Mouse (Mus musculus) mouse embryonic stem cell (cell line): ENCODE measurements around the gene Ifi47.

ENCODE experiments used
- in situ Hi-C, 2 experiments: fragments of 300-500 bp; cut with MboI; formaldehyde crosslinking; loops; 1 replicate in 1 of 2; 3 replicates in 1 of 2; pipeline ENCODE4 v1.14.3; 2019 to 2020; ENCODE audit warnings: low sequenced_read_pairs in 2 of 2, low pct_unique_long_range_greater_than_20kb in 1 of 2, mixed read lengths in 1 of 2; ENCODE audit not compliant: unreplicated experiment in 1 of 2

Gene Ifi47

GRCm38 (mm10) chr11:49086858-49087361 lies 10.5 kb downstream of the Ifi47 start:
- in situ Hi-C loops: loop anchor here in 1 of 2 experiments (25.0 kb wide), 1 partner anchor 200 kb away; no protein-coding TSS in a partner anchor

GRCm38 (mm10) chr11:49087830-49088616 lies 11.6 kb downstream of the Ifi47 start:
- in situ Hi-C loops: loop anchor here in 1 of 2 experiments (25.0 kb wide), 1 partner anchor 201 kb away; no protein-coding TSS in a partner anchor

GRCm38 (mm10) chr11:49088990-49089652 lies 12.7 kb downstream of the Ifi47 start:
- in situ Hi-C loops: loop anchor here in 1 of 2 experiments (25.0 kb wide), 1 partner anchor 202 kb away; no protein-coding TSS in a partner anchor

- in situ Hi-C loops: loop anchor here (10.0 to 25.0 kb wide), 2 partner anchors 203 to 305 kb away; no protein-coding TSS in a partner anchor
Observed at GRCm38 (mm10) chr11:49089735-49090507, 13.5 kb downstream of the Ifi47 start.

GRCm38 (mm10) chr11:49090551-49090950 lies 14.2 kb downstream of the Ifi47 start:
- in situ Hi-C loops: loop anchor here (10.0 to 25.0 kb wide), 2 partner anchors 203 to 306 kb away; no protein-coding TSS in a partner anchor

GRCm38 (mm10) chr11:49091171-49091570 lies 14.8 kb downstream of the Ifi47 start:
- in situ Hi-C loops: loop anchor here (10.0 to 25.0 kb wide), 2 partner anchors 204 to 306 kb away; no protein-coding TSS in a partner anchor

GRCm38 (mm10) chr11:49092053-49092586 lies 15.7 kb downstream of the Ifi47 start:
- in situ Hi-C loops: loop anchor here (10.0 to 25.0 kb wide), 2 partner anchors 205 to 307 kb away; no protein-coding TSS in a partner anchor

GRCm38 (mm10) chr11:49092786-49093185 lies 16.4 kb downstream of the Ifi47 start:
- in situ Hi-C loops: loop anchor here (10.0 to 25.0 kb wide), 2 partner anchors 205 to 308 kb away; no protein-coding TSS in a partner anchor

- in situ Hi-C loops: loop anchor here (10.0 to 25.0 kb wide), 2 partner anchors 207 to 309 kb away; no protein-coding TSS in a partner anchor
Observed at GRCm38 (mm10) chr11:49093861-49094660, 17.7 kb downstream of the Ifi47 start.

GRCm38 (mm10) chr11:49095367-49095766 lies 19.0 kb downstream of the Ifi47 start:
- in situ Hi-C loops: loop anchor here (5.0 to 25.0 kb wide), 3 partner anchors 208 to 311 kb away; no protein-coding TSS in a partner anchor

- in situ Hi-C loops: no loop called here
Observed at GRCm38 (mm10) chr11:49100409-49100808, 24.0 kb downstream of the Ifi47 start.

- in situ Hi-C loops: no loop called here
Observed at GRCm38 (mm10) chr11:49101500-49101899, 25.1 kb downstream of the Ifi47 start.

GRCm38 (mm10) chr11:49103047-49103693 lies 26.8 kb downstream of the Ifi47 start:
- in situ Hi-C loops: no loop called here

GRCm38 (mm10) chr11:49105752-49106151 lies 29.4 kb downstream of the Ifi47 start:
- in situ Hi-C loops: no loop called here

- in situ Hi-C loops: no loop called here
Observed at GRCm38 (mm10) chr11:49107650-49108537, 31.5 kb downstream of the Ifi47 start.

GRCm38 (mm10) chr11:49108833-49109232 lies 32.4 kb downstream of the Ifi47 start:
- in situ Hi-C loops: no loop called here
